Mouse (Mus musculus) urinary bladder, postnatal 36 days (tissue): ENCODE results near the gene Shroom2.
A peak's percentile ranks its signal among the peaks of the same experiment; 100 is the strongest.

Experiments
- DNase-seq, 2 experiments: peaks; one replicate each; pipeline ENCODE4 v3.0.0; 2022; ENCODE audit warnings: low spot score in 2 of 2, mixed read lengths in 1 of 2

The Shroom2 gene

GRCm38 (mm10) chrX:152703624-152704023 lies 65.6 kb downstream of the Shroom2 start:
- DNase-seq = peak; percentile 9 to 26

GRCm38 (mm10) chrX:152701679-152702078 lies 67.6 kb downstream of the Shroom2 start:
- DNase-seq = no peak

- no peak for DNase-seq
Measured at GRCm38 (mm10) chrX:152690788-152691291, 78.4 kb downstream of the Shroom2 start.

- DNase-seq = no peak
Measured at GRCm38 (mm10) chrX:152679190-152679814, 90.0 kb downstream of the Shroom2 start.

- DNase-seq = peak in 1 of 2 experiments; percentile 5
Measured at GRCm38 (mm10) chrX:152676357-152676756, 92.9 kb downstream of the Shroom2 start.

- no peak for DNase-seq
Measured at GRCm38 (mm10) chrX:152673431-152673830, 95.8 kb downstream of the Shroom2 start.

- DNase-seq = no peak
Measured at GRCm38 (mm10) chrX:152657363-152658036, 111.8 kb downstream of the Shroom2 start.

GRCm38 (mm10) chrX:152656609-152656939 lies 112.7 kb downstream of the Shroom2 start:
- no peak for DNase-seq

GRCm38 (mm10) chrX:152655796-152656608 lies 113.3 kb downstream of the Shroom2 start:
- DNase-seq = no peak

- no peak for DNase-seq
Measured at GRCm38 (mm10) chrX:152652676-152653075, 116.6 kb downstream of the Shroom2 start.

GRCm38 (mm10) chrX:152644827-152645226 lies 124.4 kb downstream of the Shroom2 start:
- DNase-seq = no peak

GRCm38 (mm10) chrX:152643679-152644638 lies 125.3 kb downstream of the Shroom2 start:
- no peak for DNase-seq

- DNase-seq = no peak
Measured at GRCm38 (mm10) chrX:152643201-152643600, 126.1 kb downstream of the Shroom2 start.

GRCm38 (mm10) chrX:152642627-152643026 lies 126.6 kb downstream of the Shroom2 start:
- no peak for DNase-seq

- DNase-seq = no peak
Measured at GRCm38 (mm10) chrX:152635397-152635796, 133.9 kb downstream of the Shroom2 start.

GRCm38 (mm10) chrX:152621407-152621806 lies 147.9 kb downstream of the Shroom2 start:
- DNase-seq = no peak

- DNase-seq = no peak
Measured at GRCm38 (mm10) chrX:152620917-152621316, 148.3 kb downstream of the Shroom2 start.

- no peak for DNase-seq
Measured at GRCm38 (mm10) chrX:152618464-152618863, 150.8 kb downstream of the Shroom2 start.

- DNase-seq = no peak
Measured at GRCm38 (mm10) chrX:152563034-152563433, 206.2 kb downstream of the Shroom2 start, which contains the start of gene Cldn34a. Cldn34a (plus strand) TSS chrX:152563334.
